Mouse (Mus musculus): Measurements from ENCODE around the gene Olfr91.

DNA sequence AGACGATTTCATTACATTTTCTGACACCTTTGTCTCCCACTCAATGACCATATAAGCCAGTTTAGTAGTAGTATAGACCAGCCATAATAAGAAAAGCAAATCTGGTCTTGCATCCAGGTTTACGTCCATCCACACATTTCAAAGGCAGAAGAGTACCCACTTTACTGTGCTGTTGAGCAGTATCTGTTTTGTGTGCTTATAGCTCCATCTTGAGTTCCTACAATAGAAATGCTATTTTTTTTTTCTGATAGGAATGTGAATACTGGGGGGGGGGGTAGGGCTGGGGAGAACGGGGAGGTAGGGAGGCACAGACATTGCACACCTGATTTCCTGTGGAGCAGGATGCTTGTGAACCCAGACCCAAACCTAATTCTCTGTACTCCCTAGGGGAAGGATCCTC lies 50.1 kb downstream of the Olfr91 start:
- TF ChIP-seq POLR2A (IDR thresholded peaks at IDR 0.05; ENCODE audit: control insufficient read depth, low read depth, low read length) (no peak), CTCF (IDR thresholded peaks at IDR 0.05; ENCODE audit: control insufficient read depth, insufficient read depth, insufficient replicate concordance, low read depth, low read length) (no peak)

Measured in testis, adult 2 months (tissue).